ENCODE assay signal across 1 mouse cellular context in the genomic region with DNA sequence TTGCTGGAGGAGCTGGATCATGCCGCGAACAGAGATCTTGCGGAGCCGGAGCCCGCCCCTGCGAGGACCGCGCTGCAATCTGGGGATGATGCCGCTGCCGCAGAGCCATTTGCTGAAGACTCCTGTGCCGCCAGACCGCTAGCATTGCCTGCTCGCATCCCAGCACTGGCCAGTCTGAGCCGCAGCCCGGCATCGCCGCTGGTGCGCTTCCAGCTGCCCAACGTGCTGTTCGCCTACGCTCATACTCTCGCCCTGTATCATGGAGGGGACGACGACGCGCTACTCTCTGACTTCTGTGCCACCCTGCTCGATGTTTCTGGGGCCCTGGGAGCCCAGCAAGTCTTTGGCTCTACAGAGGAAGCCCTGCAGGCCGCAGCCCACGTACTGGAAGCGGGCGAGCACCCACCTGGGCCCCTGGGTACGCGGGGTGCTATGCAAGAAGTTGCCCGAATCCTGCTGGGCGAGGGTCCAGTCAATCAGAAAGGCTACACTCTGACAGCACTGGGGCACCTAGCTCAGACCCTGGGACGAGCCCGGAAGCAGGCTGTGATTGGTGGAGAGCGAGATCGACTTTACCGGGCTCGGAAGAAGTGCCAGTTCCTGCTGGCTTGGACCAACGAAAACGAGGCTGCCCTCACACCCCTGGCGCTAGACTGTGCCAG.
TF ChIP-seq lines count a peak whose summit lies in the region.

No protein-coding gene starts in this region.

TF ChIP-seq in CH12.LX, 34 proteins besides CTCF, POLR2A, EP300 and RAD21:
- no peak for TF ChIP-seq MAX (IDR thresholded peaks at IDR 0.05; ENCODE audit: low read length)
- no peak for TF ChIP-seq CHD2 (IDR thresholded peaks at IDR 0.05; ENCODE audit: low read length)
- no peak for TF ChIP-seq NRF1 (IDR thresholded peaks at IDR 0.05; ENCODE audit: low read depth, low read length)
- no peak for TF ChIP-seq CHD1 (IDR thresholded peaks at IDR 0.05; ENCODE audit: low read depth, low read length)
- TF ChIP-seq JUND (conservative IDR thresholded peaks at IDR 0.05; ENCODE audit: low read depth, low read length) = no peak
- peak; percentile 53; the same call in 1 of the 2 replicates for TF ChIP-seq TBP (conservative IDR thresholded peaks at IDR 0.05; ENCODE audit: low read depth, low read length)
- peak; percentile 50; the same call in 1 of the 2 replicates for TF ChIP-seq NELFE (IDR thresholded peaks at IDR 0.05; ENCODE audit: low read depth, low read length)
- TF ChIP-seq ELF1 (IDR thresholded peaks at IDR 0.05; ENCODE audit: low read depth, low read length) = peak; percentile 85
- TF ChIP-seq MXI1 (IDR thresholded peaks at IDR 0.05; ENCODE audit: low read depth, low read length) = no peak; the same call in 1 of the 2 replicates
- TF ChIP-seq MAFK (IDR thresholded peaks at IDR 0.05; ENCODE audit: insufficient replicate concordance, low read length) = no peak
